8 mouse cellular contexts compared by ENCODE assay signal in the genomic region with DNA sequence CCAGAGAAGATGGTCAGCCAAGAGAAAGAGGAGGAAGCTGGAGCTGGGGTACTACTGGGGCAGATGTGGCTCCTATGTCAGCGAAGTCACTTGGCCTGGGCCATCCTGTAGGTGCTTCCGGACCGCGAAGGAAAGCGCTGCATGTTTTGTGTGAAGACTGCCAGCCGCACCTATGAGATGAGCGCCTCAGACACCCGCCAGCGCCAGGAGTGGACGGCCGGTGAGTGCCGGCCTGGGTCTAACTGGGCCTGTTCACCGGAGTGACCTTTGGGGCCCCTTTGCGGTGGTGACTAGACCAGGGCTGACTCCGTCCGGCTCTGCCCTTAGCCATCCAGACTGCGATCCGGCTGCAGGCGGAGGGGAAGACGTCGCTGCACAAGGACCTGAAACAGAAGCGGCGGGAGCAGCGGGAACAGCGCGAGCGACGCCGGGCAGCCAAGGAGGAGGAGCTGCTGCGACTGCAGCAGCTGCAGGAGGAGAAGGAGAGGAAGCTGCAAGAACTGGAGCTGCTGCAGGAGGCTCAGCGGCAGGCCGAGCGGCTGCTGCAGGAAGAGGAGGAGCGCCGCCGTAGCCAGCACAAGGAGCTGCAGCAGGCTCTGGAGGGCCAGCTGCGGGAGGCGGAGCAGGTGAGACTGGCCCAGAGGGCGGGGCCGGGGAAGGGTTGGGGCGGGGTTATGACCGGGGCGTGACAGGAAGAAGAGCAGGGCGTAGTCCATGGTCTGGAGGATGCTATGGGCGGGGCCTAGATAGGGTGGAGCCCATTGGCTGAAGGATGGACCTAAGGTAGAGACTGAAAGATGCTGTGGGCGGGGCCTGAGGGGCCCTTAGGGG. TPM values are rescaled to one million over a fixed set of nuclear protein-coding genes. Genes with fewer than 3 reads are reported as not detected.
DNase-seq lines count a peak whose midpoint lies in the region; ATAC-seq lines count a peak whose summit lies in the region.

No protein-coding gene starts in this region.

- intact Hi-C loops in left cerebral cortex, postnatal 10 days (cut with DNase I) = loop anchor here (10.0 kb wide), 1 partner anchor 301 kb away; no protein-coding TSS in a partner anchor

- DNase-seq in adrenal gland, adult 18-20 months (ENCODE audit: low spot score in 2 of 2) = peak; percentile 80 to 83
- DNase-seq in embryo, embryonic 10 days (ENCODE audit: low spot score) = peak; percentile 93
- peak; percentile 90 to 94 for DNase-seq in gastrocnemius, adult 8-10 months (ENCODE audit: low spot score in 2 of 2)
- DNase-seq in induced T-regulatory cell, adult 2 months (ENCODE audit: low read depth) = peak; percentile 99
- peak; percentile 75 to 94 for DNase-seq in left cerebral cortex, postnatal 10 days (ENCODE audit: extremely low spot score in 1 of 2, low spot score in 2 of 2)
- peak; percentile 89 to 90 for DNase-seq in right cerebral cortex, postnatal 10 days (ENCODE audit: low spot score in 2 of 2)
- DNase-seq in urinary bladder, postnatal 14 days (ENCODE audit: low spot score) = peak; percentile 96

- peak; percentile 81 for ATAC-seq in megakaryocyte progenitor cell, adult 5-6 weeks (replicated peaks; ENCODE audit: poor library complexity)

RNA-seq across cellular contexts. Expression of a gene that starts 8.7 kb away (rescaled TPM):
- 10 to 100 TPM; 70.6 to 70.7 TPM for total RNA-seq in adrenal gland, adult 18-20 months (2021)
- total RNA-seq in gastrocnemius, adult 8-10 months (2022) = 10 to 100 TPM; 24.7 to 28.3 (median 26.1) TPM
- total RNA-seq in left cerebral cortex, postnatal 10 days (2021) = 10 to 100 TPM; 19.4 to 23.8 TPM
- 7.4 and 7.7 TPM in 2 replicates for total RNA-seq in megakaryocyte progenitor cell, adult 5-6 weeks (2015)
- total RNA-seq in megakaryocyte progenitor cell, adult 5-6 weeks (2017) = 1.9 and 2.7 TPM in 2 replicates

RNA-seq across cellular contexts. Expression of a gene that starts 16.2 kb away (rescaled TPM):
- 1 to 10 TPM; 1.2 to 1.3 TPM for total RNA-seq in adrenal gland, adult 18-20 months (2021)
- total RNA-seq in gastrocnemius, adult 8-10 months (2022) = 1 to 10 TPM in 3 of 4 experiments, under 1 TPM in 1; 0.90 to 2.1 (median 1.2) TPM
- total RNA-seq in left cerebral cortex, postnatal 10 days (2021) = 1 to 10 TPM; 4.9 to 5.4 TPM
- total RNA-seq in megakaryocyte progenitor cell, adult 5-6 weeks (2015) = 38.0 and 50.6 TPM in 2 replicates
- 142 and 149 TPM in 2 replicates for total RNA-seq in megakaryocyte progenitor cell, adult 5-6 weeks (2017)

RNA-seq across cellular contexts. Expression of a gene that starts 46.8 kb away (rescaled TPM):
- total RNA-seq in adrenal gland, adult 18-20 months (2021) = 10 to 100 TPM; 36.1 to 36.5 TPM
- total RNA-seq in gastrocnemius, adult 8-10 months (2022) = 10 to 100 TPM; 13.0 to 19.2 (median 16.7) TPM
- total RNA-seq in left cerebral cortex, postnatal 10 days (2021) = 10 to 100 TPM; 87.3 to 95.6 TPM
- total RNA-seq in megakaryocyte progenitor cell, adult 5-6 weeks (2015) = 11.8 and 13.1 TPM in 2 replicates
- 13.5 and 18.5 TPM in 2 replicates for total RNA-seq in megakaryocyte progenitor cell, adult 5-6 weeks (2017)

Comparison
In these comparisons a context has a peak if more than half of its experiments do, and no peak if none do; other contexts are left out.
1. Peak in every context shown above with its lines: DNase-seq and ATAC-seq.
2. RNA of a gene that starts 16.2 kb away (total RNA-seq): 38.0 to 149 TPM in megakaryocyte progenitor cell, adult 5-6 weeks; 4.9 to 5.4 TPM in left cerebral cortex, postnatal 10 days, 0.90 to 2.1 TPM in gastrocnemius, adult 8-10 months and 1.2 to 1.3 TPM in adrenal gland, adult 18-20 months; every median in the first group is over 4 times any median in the second.